ENCODE assay signal across 9 mouse cellular contexts in genomic region chr17:49889629-49890028, GRCm38 (mm10).
A peak's percentile ranks its signal among the peaks of the same experiment; 100 is the strongest.
DNase-seq lines count a peak whose midpoint lies in the region; ATAC-seq lines count a peak whose summit lies in the region.
"Had no signal": no experiment of that assay in that cellular context is flagged by ENCODE, and none has a peak within 500 bp of the region (broad histone marks: within the 10 kb centered on the region; RNA-seq: fewer than 3 reads in every experiment).

No protein-coding gene starts in this region.

- WGBS in forebrain, embryonic 14.5 days: 27% methylated on average over 7 of the region's 7 CpGs

- no peak overlapping the region for H3K4me3 ChIP-seq in forebrain, embryonic 14.5 days (ENCODE audit: low read depth, low read length)

- no peaks in the 10 kb centered on the region for H3K36me3 ChIP-seq in forebrain, embryonic 14.5 days (ENCODE audit: control insufficient read depth, insufficient read depth, low read length)

- H3K4me1 ChIP-seq in forebrain, embryonic 14.5 days (ENCODE audit: control insufficient read depth, insufficient read depth, low read length): peaks cover 11% of the 10 kb centered on the region

- peak; percentile 42; the same call in 1 of the 2 replicates for ATAC-seq in forebrain, embryonic 14.5 days
- peak; percentile 52; the same call in 1 of the 2 replicates for ATAC-seq in megakaryocyte progenitor cell, adult 5-6 weeks (replicated peaks; ENCODE audit: poor library complexity)

- DNase-seq in adrenal gland, postnatal 14 days: peak; percentile 28
- no peak for DNase-seq in adrenal gland, adult (ENCODE audit: inconsistent age in 2 of 2, low spot score in 1 of 2)
- DNase-seq in A20 (ENCODE audit: low read depth, low spot score): peak; percentile 13
- peak; percentile 53 for DNase-seq in forebrain, embryonic 14.5 days (ENCODE audit: low spot score)
- no peak for DNase-seq in spleen, postnatal 14 days (ENCODE audit: low spot score in 2 of 2)
- no peak for DNase-seq in ovary, postnatal 14 days (ENCODE audit: low spot score)
- no peak for DNase-seq in spleen, postnatal 10 days (ENCODE audit: low spot score in 2 of 2)
- DNase-seq: cerebellum, adult 11-12 months had no signal

- H3K9ac ChIP-seq in forebrain, embryonic 14.5 days (ENCODE audit: low read length): no peak overlapping the region

- no peak overlapping the region for H3K4me2 ChIP-seq in forebrain, embryonic 14.5 days (ENCODE audit: low read length)

- H3K9me3 ChIP-seq in forebrain, embryonic 14.5 days (replicated peaks; ENCODE audit: control insufficient read depth, low read length): no peaks in the 10 kb centered on the region

- H3K27ac ChIP-seq in forebrain, embryonic 14.5 days (ENCODE audit: low read depth, low read length): no peak overlapping the region

- H3K27me3 ChIP-seq in forebrain, embryonic 14.5 days (replicated peaks; ENCODE audit: control insufficient read depth, insufficient read depth, low read length): no peaks in the 10 kb centered on the region

Comparison
In these comparisons a context has a peak if more than half of its experiments do, and no peak if none do; other contexts are left out.
1. DNase-seq: peak in adrenal gland, postnatal 14 days (single experiment), A20 (single experiment) and forebrain, embryonic 14.5 days (single experiment); none in adrenal gland, adult (0 of 2), spleen, postnatal 14 days (0 of 2), ovary, postnatal 14 days (single experiment) and spleen, postnatal 10 days (0 of 2).